Mouse (Mus musculus): ENCODE measurements at regions not wholly inside any gene's neighbourhood (a gene's known extent, or its start where the extent isn't known, plus 50 kb on each side); places are given as distances from the start of the nearest gene placed in this dataset.
"Not testable (repeated sequence)": the region's sequence is repeated elsewhere in the genome, so short reads cannot be mapped to it uniquely, and the experiment has no call there.

GRCm38 (mm10) chr10:20854621-20855363, 97.6 kb upstream of the Ahi1 start:
- DNase-seq (peak; percentile 54), ATAC-seq (peak; percentile 89)
- Histone ChIP-seq H3K27me3 (ENCODE audit: insufficient read depth, low read length) (no peaks in the 10 kb centered on the region), H3K4me2 (ENCODE audit: low read depth) (peak overlapping the region; percentile 47), H3K36me3 (ENCODE audit: insufficient read depth) (no peaks in the 10 kb centered on the region), H3K9ac (peak overlapping the region; percentile 26), H3K9me3 (ENCODE audit: low read length) (no peaks in the 10 kb centered on the region), H3K4me3 (ENCODE audit: low read depth, low read length) (peak overlapping the region; percentile 13), H3K27ac (ENCODE audit: low read depth, low read length) (peak overlapping the region; percentile 36; the same call in 1 of the 2 replicates), H3K4me1 (ENCODE audit: insufficient read depth) (peaks cover 8% of the 10 kb centered on the region; the same call in 1 of the 2 replicates)
- WGBS, result 19% methylated on average over 14 of the region's 14 CpGs
- TF ChIP-seq CTCF (IDR thresholded peaks at IDR 0.05; ENCODE audit: low read depth), result no peak

- no peaks in the 10 kb centered on the region for H3K36me3 ChIP-seq (ENCODE audit: insufficient read depth)
These were observed 105.1 kb upstream of the Ahi1 start for GRCm38 (mm10) chr10:20847287-20847686.

DNA sequence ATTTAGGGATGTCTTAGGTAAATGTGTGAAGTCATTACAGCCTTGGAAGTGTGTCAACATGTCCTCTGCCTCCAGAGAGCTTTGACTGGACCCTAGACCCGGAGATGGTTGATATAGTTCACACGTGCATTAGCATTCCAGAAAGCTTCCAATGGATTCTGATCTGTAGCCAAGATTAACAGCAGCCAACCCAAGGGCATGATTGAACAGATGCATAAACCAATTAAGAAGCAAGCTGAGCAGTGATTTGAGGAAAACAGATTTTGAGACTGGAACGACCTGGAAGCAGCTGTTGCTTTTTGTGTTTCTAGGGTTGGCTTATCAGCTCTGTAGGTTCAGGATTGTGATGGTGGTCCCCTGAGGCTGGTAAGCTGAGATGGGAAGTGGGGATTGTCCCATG, 109.1 kb upstream of the Ahi1 start:
- no peak for TF ChIP-seq CTCF (IDR thresholded peaks at IDR 0.05; ENCODE audit: low read depth)
- ATAC-seq (peak; percentile 40; the same call in 1 of the 2 replicates), DNase-seq (peak; percentile 40)
- no peak overlapping the region for H3K27ac ChIP-seq (ENCODE audit: low read depth, low read length)
- H3K9ac ChIP-seq, result no peak overlapping the region
- H3K4me1 ChIP-seq (ENCODE audit: insufficient read depth), result no peaks in the 10 kb centered on the region
- no peaks in the 10 kb centered on the region for H3K36me3 ChIP-seq (ENCODE audit: insufficient read depth)
- H3K4me2 ChIP-seq (ENCODE audit: low read depth), result no peak overlapping the region
- no peaks in the 10 kb centered on the region for H3K27me3 ChIP-seq (ENCODE audit: insufficient read depth, low read length)
- H3K9me3 ChIP-seq (ENCODE audit: low read length), result no peaks in the 10 kb centered on the region
- H3K4me3 ChIP-seq (ENCODE audit: low read depth, low read length), result no peak overlapping the region
- 25% methylated on average over 3 of the region's 3 CpGs for WGBS

More at GRCm38 (mm10) chr10:20847287-20847686, 105.1 kb upstream of the Ahi1 start:
- Histone ChIP-seq H3K4me3 (ENCODE audit: low read depth, low read length) (no peak overlapping the region), H3K27me3 (ENCODE audit: insufficient read depth, low read length) (no peaks in the 10 kb centered on the region), H3K9ac (no peak overlapping the region), H3K9me3 (ENCODE audit: low read length) (no peaks in the 10 kb centered on the region), H3K4me2 (ENCODE audit: low read depth) (no peak overlapping the region), H3K27ac (ENCODE audit: low read depth, low read length) (no peak overlapping the region), H3K4me1 (ENCODE audit: insufficient read depth) (no peaks in the 10 kb centered on the region)
- WGBS, result 84% methylated on average over 8 of the region's 8 CpGs
- no peak for TF ChIP-seq CTCF (IDR thresholded peaks at IDR 0.05; ENCODE audit: low read depth)
- no peak for ATAC-seq
- no peak for DNase-seq

DNA sequence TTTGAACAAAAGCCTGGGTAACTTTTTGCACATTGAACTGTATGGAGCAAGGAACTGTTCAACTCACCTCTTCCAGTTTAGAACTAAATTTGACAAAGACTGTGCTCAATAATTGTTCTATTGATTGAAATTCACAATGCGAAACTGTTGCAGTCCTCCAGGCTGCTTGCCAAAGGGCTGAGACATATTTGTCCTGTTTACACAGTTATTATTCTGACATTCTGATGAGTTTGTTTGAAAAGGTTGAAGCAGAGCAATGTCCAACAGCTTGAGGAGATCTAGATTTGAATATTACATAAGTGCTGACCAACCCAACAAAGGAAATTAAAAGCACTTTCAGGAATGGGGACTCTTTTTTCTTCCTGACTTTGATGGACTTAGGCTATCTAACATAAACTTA, 110.2 kb upstream of the Ahi1 start:
- no peak for TF ChIP-seq CTCF (IDR thresholded peaks at IDR 0.05; ENCODE audit: low read depth)
- no peaks in the 10 kb centered on the region for H3K9me3 ChIP-seq (ENCODE audit: low read length)
- H3K36me3 ChIP-seq (ENCODE audit: insufficient read depth), result no peaks in the 10 kb centered on the region
- ATAC-seq, result no peak
- H3K4me1 ChIP-seq (ENCODE audit: insufficient read depth), result no peaks in the 10 kb centered on the region
- WGBS, result 40% methylated on average over 1 of the region's 1 CpGs
- H3K27me3 ChIP-seq (ENCODE audit: insufficient read depth, low read length), result no peaks in the 10 kb centered on the region
- no peak overlapping the region for H3K4me2 ChIP-seq (ENCODE audit: low read depth)
- H3K4me3 ChIP-seq (ENCODE audit: low read depth, low read length), result no peak overlapping the region
- H3K27ac ChIP-seq (ENCODE audit: low read depth, low read length), result no peak overlapping the region
- no peak overlapping the region for H3K9ac ChIP-seq
- DNase-seq, result no peak

DNA sequence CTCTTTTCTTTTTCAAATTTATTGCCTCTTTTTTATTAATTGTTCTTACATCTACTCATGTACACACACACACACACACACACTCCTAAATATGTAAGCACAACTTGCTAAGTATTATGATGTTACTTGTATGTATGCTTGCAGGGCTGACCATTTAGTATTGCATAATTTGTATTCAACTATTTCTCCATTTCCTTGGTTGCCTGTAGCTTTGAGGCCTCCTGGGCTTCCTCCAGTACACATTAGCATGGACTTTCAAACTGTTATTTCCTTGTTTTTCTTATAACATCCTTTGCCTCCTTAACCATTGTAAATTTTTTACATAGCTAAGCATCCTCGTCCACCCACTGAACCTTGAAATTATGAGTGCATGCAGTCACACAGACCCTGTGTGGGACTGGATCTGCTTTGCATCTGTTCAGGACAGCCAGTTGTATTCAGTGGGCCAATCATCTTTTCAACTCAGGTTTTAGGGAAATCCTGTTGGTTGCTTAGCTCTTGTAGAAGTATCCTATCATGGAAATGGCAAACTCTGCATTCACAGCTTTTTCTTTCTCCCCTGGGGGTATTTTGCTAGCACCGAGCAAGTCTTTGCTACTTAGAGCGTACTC, 110.8 kb upstream of the Ahi1 start:
- Histone ChIP-seq H3K9me3 (ENCODE audit: low read length) (no peaks in the 10 kb centered on the region), H3K4me1 (ENCODE audit: insufficient read depth) (no peaks in the 10 kb centered on the region), H3K36me3 (ENCODE audit: insufficient read depth) (no peaks in the 10 kb centered on the region), H3K9ac (no peak overlapping the region), H3K4me3 (ENCODE audit: low read depth, low read length) (no peak overlapping the region), H3K4me2 (ENCODE audit: low read depth) (no peak overlapping the region), H3K27ac (ENCODE audit: low read depth, low read length) (no peak overlapping the region), H3K27me3 (ENCODE audit: insufficient read depth, low read length) (no peaks in the 10 kb centered on the region)
- DNase-seq, result no peak
- WGBS, result 28% methylated on average over 3 of the region's 3 CpGs
- ATAC-seq, result no peak
- TF ChIP-seq CTCF (IDR thresholded peaks at IDR 0.05; ENCODE audit: low read depth), result no peak

DNA sequence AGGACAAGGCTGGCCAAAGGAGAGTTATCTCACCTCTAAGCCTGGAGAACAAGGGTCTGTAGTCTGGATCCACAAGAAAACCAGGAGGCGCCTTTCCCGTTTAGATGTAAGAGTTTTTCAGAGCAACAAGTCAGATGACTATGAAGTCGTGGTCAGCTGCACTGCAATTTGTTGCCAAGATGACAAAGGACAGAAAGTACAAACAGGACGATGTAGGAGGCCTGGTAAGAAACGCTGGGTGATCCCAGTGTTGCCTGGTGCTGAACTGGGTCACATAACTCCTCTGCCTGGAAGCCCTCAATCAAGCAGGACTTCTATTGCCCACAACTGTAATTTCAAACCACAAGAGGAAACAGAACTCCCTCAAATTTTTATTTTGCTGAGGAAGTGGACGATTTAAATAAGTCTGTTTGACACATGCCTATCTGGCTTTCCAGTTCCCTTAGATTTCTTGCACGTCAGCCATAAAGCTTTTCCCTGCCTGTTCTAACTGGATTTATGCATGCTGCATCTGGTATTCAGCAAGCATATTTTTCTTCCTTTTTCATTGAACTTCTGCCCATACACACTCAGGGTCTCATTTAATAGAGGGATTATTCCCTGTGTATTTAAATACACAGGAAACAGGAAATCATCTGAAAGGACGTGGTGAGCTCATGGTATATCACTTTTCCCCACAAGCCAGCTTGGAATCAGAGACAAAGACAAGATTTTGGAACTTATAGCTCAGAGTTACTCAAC, 113.5 kb upstream of the Ahi1 start:
- Histone ChIP-seq H3K9ac (no peak overlapping the region), H3K27ac (ENCODE audit: low read depth, low read length) (no peak overlapping the region), H3K36me3 (ENCODE audit: insufficient read depth) (no peaks in the 10 kb centered on the region), H3K4me3 (ENCODE audit: low read depth, low read length) (no peak overlapping the region), H3K4me1 (ENCODE audit: insufficient read depth) (no peaks in the 10 kb centered on the region), H3K27me3 (ENCODE audit: insufficient read depth, low read length) (no peaks in the 10 kb centered on the region), H3K4me2 (ENCODE audit: low read depth) (no peak overlapping the region), H3K9me3 (ENCODE audit: low read length) (no peaks in the 10 kb centered on the region)
- TF ChIP-seq CTCF (IDR thresholded peaks at IDR 0.05; ENCODE audit: low read depth), result no peak
- no peak for ATAC-seq
- no peak for DNase-seq
- WGBS, result 76% methylated on average over 8 of the region's 8 CpGs

GRCm38 (mm10) chr10:20836816-20837215, 111.9 kb upstream of the Pde7b start:
- not testable (repeated sequence) for H3K4me2 ChIP-seq (ENCODE audit: low read depth); H3K27ac ChIP-seq (ENCODE audit: low read depth, low read length); H3K9me3 ChIP-seq (ENCODE audit: low read length); H3K4me1 ChIP-seq (ENCODE audit: insufficient read depth); DNase-seq; ATAC-seq; H3K27me3 ChIP-seq (ENCODE audit: insufficient read depth, low read length); H3K36me3 ChIP-seq (ENCODE audit: insufficient read depth); H3K4me3 ChIP-seq (ENCODE audit: low read depth, low read length); H3K9ac ChIP-seq
- WGBS, result 59% methylated on average over 4 of the region's 4 CpGs

Data from forebrain, postnatal 0 days (tissue).